Mouse (Mus musculus): ENCODE results near the gene Nf2. TPM values are rescaled to one million over a fixed set of nuclear protein-coding genes. Genes with fewer than 3 reads are reported as not detected.
"Not testable (repeated sequence)": the region's sequence is repeated elsewhere in the genome, so short reads cannot be mapped to it uniquely, and the experiment has no call there.

Nf2 gene
- total RNA-seq, 2 experiments from 2014 or later: 74.3 to 74.7 TPM

DNA sequence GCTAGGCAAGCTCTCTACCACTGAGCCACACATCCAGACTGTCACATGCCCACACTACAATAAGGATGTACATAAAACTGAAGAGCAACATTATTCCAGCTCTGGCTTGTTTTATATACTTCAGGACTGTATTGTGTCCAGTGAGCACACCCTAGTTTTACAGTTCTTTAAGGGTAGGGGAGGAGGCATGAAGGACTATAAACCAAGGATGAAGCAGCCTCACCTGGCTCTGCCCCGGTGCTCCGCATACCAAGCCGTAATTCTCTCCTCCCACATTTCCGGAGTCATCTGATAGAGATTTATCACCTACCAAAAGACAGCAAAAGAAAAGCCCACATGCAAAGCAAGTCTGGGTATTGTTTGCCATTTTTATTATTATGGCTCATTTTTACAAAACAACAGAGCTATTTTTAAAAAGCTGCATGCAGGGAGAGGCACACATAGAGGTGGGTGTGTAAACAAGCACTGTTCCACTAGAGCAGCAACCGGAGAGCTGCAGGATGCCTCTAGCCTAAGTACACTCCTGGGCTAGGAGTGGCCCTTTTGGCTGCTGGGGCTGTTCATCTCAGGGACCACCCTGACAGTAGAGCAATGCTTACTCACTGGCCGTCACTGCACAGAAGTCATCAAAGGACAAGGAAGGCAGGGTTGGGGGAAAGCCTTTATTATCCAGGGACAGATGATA, 43.2 kb downstream of the Nf2 start:
- DNase-seq (ENCODE audit: extremely low spot score in 1 of 2, low spot score in 2 of 2): no peak

DNA sequence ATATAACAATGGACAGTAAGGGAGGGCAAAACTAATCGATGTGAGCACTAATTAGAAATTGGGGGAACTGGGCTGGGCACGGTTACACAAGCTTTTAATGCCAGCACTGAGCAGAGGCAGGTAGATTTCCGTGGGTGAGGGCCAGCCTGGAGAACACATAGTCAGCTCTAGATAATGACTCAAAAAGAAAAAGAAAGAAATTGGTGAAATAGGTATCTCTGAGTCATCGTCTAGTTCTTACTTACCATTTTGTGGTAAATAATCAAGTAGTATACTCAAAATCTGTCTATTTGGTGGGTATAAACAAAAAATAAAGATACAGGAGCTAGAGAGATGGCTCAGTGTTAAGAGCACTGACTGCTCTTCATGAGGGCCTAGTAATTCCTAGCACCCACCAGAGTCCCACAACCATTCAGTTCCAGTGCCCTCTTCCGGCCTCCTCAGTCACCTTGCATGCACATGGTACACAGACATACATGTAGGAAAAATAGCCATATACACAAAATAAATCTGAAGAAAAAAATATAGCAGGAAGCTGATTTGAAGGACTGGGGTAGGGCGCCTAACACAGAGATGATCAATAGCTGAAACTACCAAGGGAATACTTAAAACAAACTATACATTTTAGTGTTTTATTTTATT, 44.3 kb downstream of the Nf2 start:
- DNase-seq (ENCODE audit: extremely low spot score in 1 of 2, low spot score in 2 of 2): no peak
- Histone ChIP-seq H3K4me3 (no peak overlapping the region), H3K27ac (no peak overlapping the region)
- intact Hi-C loops (cut with DNase I): no loop called here
- TF ChIP-seq CTCF (IDR thresholded peaks at IDR 0.05): no peak

More for the DNA sequence above, 43.2 kb downstream of the Nf2 start:
- intact Hi-C loops (cut with DNase I): no loop called here
- no peak overlapping the region for H3K27ac ChIP-seq
- TF ChIP-seq CTCF (IDR thresholded peaks at IDR 0.05): no peak
- no peak overlapping the region for H3K4me3 ChIP-seq

DNA sequence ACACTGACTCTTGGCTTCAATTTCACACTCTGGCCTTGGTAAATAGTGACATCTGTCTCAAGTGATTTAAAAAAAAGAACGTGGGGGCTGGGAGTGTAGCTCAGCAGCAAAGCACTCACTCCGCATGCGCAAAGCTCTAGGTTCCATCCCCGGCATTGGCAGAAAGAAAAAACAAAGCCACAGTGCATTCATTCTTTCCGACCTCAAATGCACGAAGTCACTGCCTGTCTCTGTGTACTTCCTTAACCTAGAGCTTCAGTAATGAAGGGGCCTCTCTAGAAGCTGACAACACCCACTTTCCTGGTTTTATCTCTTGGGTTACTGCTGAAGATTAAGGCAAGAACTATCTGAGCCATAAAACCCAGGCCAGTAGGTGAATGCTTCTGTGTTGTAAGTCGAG, 45.4 kb downstream of the Nf2 start:
- Histone ChIP-seq H3K4me3 (no peak overlapping the region), H3K27ac (no peak overlapping the region; the same call in 1 of the 2 replicates)
- DNase-seq (ENCODE audit: extremely low spot score in 1 of 2, low spot score in 2 of 2): no peak
- intact Hi-C loops (cut with DNase I): no loop called here
- no peak for TF ChIP-seq CTCF (IDR thresholded peaks at IDR 0.05)

DNA sequence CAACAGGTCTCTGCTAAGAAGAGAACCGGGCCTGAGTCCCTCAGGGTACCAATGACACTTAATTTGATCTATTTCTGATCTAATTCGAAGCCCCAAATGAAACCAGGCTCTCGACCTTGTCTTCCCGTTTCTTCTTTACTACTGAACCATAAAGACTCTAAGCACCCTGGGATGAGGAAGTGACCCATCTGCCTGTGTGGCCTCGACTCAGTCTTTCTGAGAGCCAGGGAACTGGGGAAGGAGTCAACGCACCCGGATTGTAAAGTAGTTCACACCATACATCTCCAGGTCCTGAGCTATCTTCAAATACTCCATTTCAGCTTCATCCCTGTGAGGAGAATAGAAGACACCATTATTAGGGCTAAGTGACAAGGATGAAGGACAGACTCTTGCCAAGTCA, 45.9 kb downstream of the Nf2 start:
- intact Hi-C loops (cut with DNase I): no loop called here
- no peak overlapping the region for H3K4me3 ChIP-seq
- H3K27ac ChIP-seq: peak overlapping the region; percentile 28; the same call in 1 of the 2 replicates
- no peak for DNase-seq (ENCODE audit: extremely low spot score in 1 of 2, low spot score in 2 of 2)
- TF ChIP-seq CTCF (IDR thresholded peaks at IDR 0.05): no peak

DNA sequence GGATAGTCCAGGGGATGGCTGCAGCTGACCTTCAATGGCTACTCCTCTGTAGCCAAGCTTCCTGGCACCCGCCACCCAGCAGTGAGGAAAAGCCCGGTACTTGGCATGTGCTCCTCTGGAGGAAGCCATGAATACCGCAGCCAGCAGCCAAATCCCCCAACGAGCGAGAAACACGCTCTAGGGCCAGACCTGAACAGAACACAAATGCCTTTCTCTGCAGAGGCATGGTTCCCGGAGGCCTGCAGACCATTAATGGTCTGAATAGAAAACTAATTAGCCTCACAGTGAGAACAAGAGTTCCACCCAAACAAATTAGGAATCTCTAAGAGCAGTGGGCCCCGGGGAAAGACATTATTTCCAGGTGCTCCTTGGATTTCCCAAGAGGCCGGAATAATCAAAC, 46.3 kb downstream of the Nf2 start:
- intact Hi-C loops (cut with DNase I): no loop called here
- TF ChIP-seq CTCF (IDR thresholded peaks at IDR 0.05): no peak
- DNase-seq (ENCODE audit: extremely low spot score in 1 of 2, low spot score in 2 of 2): peak; percentile 21 to 60
- H3K27ac ChIP-seq: no peak overlapping the region
- no peak overlapping the region for H3K4me3 ChIP-seq

DNA sequence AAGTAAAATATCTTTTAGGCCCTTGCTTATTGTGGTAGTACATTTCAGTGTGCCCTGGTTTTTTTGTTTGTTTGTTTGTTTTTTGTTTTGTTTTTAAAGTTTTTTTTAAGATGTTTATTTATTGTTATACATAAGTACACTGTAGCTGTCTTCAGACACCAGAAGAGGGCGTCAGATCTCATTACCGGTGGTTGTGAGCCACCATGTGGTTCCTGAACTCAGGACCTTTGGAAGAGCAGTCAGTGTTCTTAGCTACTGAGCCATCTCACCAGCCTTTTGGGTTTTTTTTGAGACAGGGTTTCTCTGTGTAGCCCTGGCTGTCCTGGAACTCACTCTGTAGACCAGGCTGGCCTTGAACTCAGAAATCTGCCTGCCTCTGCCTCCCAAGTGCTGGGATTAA, 46.9 kb downstream of the Nf2 start:
- DNase-seq (ENCODE audit: extremely low spot score in 1 of 2, low spot score in 2 of 2); H3K27ac ChIP-seq; intact Hi-C loops (cut with DNase I); H3K4me3 ChIP-seq: not testable (repeated sequence)

DNA sequence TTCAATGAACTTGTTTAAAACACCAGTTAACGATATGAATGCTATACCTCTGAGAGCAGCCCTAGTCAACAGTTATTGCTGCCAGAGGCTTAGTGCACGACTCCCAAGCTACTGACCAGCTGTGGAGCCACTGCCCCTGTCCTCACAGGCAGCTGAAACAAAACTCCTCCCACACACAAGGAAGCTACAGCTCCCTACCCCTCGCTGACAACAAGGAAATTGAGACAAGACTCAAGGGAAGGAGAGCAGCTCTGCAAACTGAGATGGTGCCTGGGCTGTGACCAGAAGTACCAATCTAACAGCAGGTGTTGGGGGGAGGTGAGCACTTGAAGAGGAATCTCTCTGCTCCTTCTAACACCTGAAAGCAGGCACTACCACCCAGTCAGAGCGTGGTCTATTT, 48.7 kb downstream of the Nf2 start:
- TF ChIP-seq CTCF (IDR thresholded peaks at IDR 0.05): no peak
- H3K27ac ChIP-seq: no peak overlapping the region
- no peak overlapping the region for H3K4me3 ChIP-seq
- no peak for DNase-seq (ENCODE audit: extremely low spot score in 1 of 2, low spot score in 2 of 2)
- intact Hi-C loops (cut with DNase I): no loop called here

DNA sequence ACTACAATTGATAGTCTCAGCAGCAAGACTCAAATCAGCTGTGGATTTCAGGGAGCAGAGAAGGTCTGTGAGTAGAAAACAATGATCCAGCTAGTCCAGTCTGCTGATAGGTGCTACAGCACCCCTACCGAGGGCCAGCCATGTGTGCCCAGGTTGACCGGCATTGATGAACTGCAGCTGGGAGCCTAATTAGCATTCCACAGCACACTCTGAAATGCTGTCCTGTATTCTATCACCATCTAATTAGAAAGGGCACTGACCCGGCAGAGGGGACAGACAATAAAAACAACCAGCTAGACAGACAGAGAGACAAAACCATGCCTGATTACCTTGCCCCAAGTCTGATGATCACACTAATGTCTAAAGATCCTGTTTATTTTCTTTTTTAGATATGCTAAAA, 56.3 kb downstream of the Nf2 start:
- Histone ChIP-seq H3K4me3 (no peak overlapping the region), H3K27ac (no peak overlapping the region)
- no peak for TF ChIP-seq CTCF (IDR thresholded peaks at IDR 0.05)
- intact Hi-C loops (cut with DNase I): no loop called here
- DNase-seq (ENCODE audit: extremely low spot score in 1 of 2, low spot score in 2 of 2): no peak

DNA sequence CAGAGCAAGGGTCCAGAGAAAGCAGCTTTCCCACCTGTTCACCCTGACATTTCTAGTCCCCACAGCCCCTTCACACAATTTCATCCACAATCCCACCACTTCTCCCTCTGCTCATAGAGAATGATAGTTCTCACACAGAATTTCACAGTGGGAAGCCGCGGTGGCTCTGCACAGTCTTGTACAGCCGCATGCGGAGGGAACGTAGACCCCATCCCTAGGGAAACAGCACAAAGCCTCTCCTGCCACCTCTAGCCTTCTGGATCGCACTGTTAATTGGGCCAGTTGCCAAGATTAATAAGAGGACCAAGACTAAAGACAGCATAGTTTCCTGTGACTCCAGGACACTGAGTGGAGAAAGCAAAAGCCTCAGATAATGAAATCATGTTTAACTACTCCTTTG, 57.8 kb downstream of the Nf2 start:
- TF ChIP-seq CTCF (IDR thresholded peaks at IDR 0.05): no peak
- DNase-seq (ENCODE audit: extremely low spot score in 1 of 2, low spot score in 2 of 2): no peak
- Histone ChIP-seq H3K4me3 (no peak overlapping the region), H3K27ac (no peak overlapping the region)
- intact Hi-C loops (cut with DNase I): no loop called here

DNA sequence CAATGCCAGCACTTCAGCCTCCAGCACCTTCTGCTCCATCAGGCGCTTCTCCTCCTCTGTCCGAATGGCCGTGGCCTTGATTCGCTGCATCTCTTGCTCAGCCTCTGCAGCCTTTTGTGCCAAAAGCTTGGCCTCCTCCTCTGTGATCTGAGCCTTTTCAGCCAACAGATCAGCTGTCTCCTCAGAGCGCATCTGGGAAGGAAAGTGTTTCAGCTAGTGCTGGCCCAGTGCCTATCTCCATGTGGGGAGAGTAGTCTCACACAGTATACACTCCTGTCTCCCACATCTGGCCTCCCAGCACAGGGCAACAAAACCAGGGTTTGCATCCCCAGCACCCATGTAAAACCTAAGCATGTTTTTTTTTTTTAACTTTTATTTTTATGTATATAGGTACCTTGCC, 59.6 kb downstream of the Nf2 start:
- no peak for TF ChIP-seq CTCF (IDR thresholded peaks at IDR 0.05)
- no peak for DNase-seq (ENCODE audit: extremely low spot score in 1 of 2, low spot score in 2 of 2)
- intact Hi-C loops (cut with DNase I): no loop called here
- Histone ChIP-seq H3K27ac (no peak overlapping the region), H3K4me3 (no peak overlapping the region)

DNA sequence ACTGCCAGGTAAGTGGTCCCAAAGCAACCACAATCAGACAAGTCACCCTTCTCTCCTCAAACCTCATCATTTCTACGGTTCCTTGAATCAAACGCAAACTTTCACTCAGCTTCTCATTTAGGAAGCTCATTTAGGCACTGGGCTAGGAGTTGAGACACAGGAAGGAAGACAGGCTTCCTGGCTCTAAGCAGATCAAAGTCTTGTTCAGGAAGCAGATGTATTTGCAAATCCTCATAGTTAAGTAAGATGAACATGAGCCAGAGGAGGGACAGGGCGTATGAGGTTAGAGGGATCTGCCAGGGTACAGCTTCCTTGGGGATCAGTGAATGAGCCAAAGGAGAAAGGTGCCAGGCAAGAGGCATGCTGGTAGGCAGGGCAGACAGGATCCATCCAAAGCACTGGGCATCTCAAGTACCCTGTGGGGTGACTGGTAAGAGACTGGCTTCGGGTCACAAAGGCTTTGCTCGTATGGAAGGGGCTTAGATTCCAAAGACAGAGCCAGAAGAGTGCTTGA, 64.7 kb downstream of the Nf2 start:
- intact Hi-C loops (cut with DNase I): no loop called here
- no peak for TF ChIP-seq CTCF (IDR thresholded peaks at IDR 0.05)
- no peak overlapping the region for H3K4me3 ChIP-seq
- H3K27ac ChIP-seq: no peak overlapping the region
- DNase-seq (ENCODE audit: extremely low spot score in 1 of 2, low spot score in 2 of 2): no peak

DNA sequence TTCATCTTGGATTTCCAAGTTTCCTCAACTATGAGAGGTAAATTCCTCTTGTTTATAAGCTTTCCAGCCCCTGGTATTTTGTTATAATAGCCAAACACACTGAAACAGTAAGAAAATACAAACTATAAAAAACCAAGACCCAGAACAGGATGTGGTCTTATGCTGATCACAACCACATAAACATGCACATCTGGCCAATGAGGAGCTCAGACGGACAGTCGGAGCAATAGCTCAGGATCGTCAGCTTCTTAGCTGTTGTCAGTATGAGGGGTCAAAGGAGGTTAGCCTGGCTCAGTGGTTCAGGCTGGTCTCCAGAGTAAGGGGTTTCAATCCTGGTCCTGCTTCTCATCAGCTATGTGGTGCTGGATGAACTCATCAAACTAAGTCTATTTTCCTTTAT, 66.2 kb downstream of the Nf2 start:
- DNase-seq (ENCODE audit: extremely low spot score in 1 of 2, low spot score in 2 of 2): no peak
- intact Hi-C loops (cut with DNase I): no loop called here
- Histone ChIP-seq H3K4me3 (no peak overlapping the region), H3K27ac (no peak overlapping the region)
- no peak for TF ChIP-seq CTCF (IDR thresholded peaks at IDR 0.05)

DNA sequence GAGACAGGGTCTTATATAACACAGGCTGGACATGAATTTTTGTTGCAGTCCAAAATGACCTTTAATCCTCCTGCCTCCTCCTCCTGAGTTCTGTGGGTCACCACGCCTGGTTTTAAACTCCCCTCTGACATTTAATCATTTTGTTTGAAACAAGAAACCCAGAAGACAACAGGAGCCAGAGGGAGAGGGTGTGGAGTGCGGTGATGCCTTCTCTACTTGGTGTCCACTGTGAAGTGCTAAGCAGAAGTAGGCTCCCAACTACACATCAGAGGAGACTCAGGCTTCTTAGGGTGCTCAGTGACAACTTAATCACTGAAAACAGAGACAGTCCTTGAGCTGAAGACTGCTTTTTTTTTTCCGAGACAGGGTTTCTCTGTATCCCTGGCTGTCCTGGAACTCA, 68.4 kb downstream of the Nf2 start:
- intact Hi-C loops (cut with DNase I): no loop called here
- no peak overlapping the region for H3K27ac ChIP-seq
- H3K4me3 ChIP-seq: no peak overlapping the region
- no peak for DNase-seq (ENCODE audit: extremely low spot score in 1 of 2, low spot score in 2 of 2)
- no peak for TF ChIP-seq CTCF (IDR thresholded peaks at IDR 0.05)
